Mouse (Mus musculus): Measurements from ENCODE around the gene Dnaja3. TPM values are rescaled to one million over a fixed set of nuclear protein-coding genes. Genes with fewer than 3 reads are reported as not detected.

Dnaja3 gene
- 30.2 and 30.7 TPM in 2 replicates for polyA plus RNA-seq (2012; rRNA removed)

DNA sequence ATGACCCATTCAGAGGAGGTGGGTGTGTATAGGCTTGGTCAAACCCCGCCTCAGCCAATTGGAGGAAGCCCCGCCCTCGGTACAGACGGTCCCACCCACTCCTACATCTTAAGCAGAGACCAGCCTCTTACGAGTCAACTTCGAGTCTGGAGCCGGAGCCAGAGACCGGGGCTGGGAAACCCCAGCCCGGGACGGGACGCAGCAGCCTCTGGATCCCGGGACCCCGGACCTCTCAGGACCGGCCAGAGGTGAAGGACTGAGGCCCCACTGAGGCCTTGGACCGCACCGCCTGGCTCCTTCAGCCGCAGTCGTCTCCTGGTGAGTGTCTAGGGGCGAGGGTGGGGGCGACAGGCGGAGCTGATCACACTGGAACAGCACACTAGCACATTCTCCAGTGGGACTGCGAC lies at the start of gene Dnaja3, which contains the start of gene Vasn:
TSS of gene Dnaja3 (plus strand) at position 159 of the 407 bp plus-strand sequence.
TSS of gene Vasn (plus strand) at position 111 of the 407 bp plus-strand sequence.

DNA sequence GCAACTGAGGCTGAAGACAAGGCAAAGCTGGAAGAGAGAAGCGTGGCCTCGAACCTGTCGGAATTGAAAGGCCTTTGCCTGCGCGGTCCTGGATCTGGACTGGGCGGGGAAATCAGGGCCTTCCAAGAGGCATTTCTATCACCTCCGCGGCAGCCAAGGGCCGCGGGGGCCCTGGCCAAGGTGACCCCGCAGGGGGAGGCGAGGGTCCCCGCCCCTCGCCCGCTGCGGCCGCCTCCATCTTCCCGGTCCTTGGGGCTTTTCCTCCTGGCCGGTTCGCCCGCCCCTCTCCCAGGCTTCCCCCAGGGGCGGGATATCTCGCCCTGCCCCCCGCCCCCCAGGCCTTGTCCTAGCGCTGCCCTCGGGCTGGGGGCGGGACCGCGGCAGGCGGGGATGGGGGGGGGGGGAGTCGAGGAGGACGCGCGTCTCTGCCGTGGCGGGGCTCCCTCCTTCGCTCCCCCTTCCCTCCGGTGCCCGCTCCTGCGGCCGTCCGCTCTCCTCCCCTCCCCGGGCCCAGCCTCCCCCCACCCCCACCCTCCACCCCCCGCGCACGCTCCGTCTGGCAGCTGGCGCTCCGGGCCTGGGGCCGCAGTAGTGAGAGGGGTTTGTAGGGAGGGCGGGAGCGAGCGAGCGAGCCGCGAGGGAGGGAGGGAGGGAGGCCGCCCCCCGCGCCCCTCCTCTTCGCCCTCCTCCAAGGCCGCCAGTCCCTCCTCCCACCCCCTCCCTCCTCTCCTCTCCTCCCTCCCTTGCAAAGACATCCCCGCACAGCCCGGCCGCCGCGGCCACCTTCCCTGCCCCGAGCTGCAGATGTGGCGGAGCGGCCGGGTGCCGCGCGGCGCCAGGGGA lies 45.6 kb upstream of the Dnaja3 start, which contains the start of gene Glis2:
TSS of gene Glis2 (plus strand) at position 743 of the 843 bp plus-strand sequence.

DNA sequence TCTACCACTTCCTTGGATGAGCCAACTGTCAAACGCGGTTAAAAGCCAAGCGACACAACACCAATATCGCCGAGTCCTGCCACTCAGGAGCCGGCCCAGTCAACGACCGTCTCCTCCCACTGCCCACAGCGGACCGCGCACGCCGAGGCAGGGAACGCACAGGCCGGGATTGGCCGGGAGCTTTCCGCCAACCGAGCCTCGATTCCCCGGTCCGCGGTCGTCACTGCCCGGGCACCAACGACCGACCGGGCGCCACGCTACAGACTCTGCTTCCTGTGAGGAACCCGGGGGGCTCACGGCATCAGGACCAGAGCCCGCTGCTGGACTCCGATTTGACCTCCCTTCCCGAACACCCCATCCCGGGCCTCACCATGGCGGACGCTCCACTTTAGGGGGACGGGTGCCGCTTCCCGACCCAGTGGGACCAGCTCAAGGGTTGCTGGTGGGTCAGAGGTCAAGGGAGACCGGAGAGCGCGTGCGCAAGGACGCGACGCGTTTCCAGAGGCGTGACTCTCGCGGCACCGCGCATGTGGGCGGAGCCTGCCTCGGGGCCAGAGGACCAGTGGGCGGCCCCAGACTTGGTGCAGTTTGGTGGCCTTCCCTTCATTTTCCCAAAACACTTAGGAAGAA lies 15.2 kb upstream of the Dnaja3 start, which contains the start of gene Pam16:
TSS of gene Pam16 (minus strand) at position 508 of the 630 bp plus-strand sequence.

DNA sequence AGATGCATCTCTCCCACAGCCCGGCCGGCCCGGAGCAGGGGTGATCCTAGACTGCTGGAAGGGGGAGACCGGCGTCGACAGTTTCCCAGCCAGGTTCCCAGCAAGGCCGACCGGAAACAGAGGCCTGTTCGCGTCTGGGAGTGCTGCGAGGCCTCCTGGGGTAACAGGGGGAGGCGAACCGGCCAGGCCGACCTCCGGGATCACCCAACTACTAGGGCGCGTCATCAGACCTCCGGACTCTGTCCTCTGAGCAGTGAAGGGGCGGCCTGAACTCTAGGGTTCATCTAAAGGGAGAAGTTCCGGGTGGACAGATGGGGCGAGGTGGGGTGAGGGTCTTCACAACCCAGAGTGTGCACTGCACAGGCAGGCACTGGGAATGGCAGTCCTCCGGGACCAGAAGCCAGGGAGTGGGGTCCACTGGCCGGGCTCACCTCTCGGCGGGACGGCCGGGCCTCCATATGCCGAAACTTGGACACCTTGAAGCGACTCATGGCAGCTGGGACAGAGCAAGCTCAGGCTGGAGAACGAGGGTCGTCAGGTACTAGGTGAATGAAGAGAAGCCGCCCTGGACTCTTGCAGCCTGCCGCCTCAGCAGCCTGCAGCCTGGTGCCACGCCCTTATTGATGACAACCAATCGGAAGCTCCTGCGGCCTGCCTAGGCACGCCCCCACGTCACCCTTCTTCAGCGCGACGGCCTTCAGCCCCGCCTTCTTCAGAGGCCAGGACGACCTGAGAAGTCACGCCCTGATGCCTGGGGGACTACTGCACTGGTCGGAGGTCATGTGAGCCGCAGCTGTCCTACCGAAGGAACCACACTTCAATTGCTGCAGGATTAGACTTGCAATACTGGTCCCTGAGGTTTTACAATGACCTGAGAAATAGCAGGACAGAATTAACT lies 39.6 kb downstream of the Dnaja3 start, which contains the start of gene Coro7:
TSS of gene Coro7 (minus strand) at position 657 of the 898 bp plus-strand sequence.

DNA sequence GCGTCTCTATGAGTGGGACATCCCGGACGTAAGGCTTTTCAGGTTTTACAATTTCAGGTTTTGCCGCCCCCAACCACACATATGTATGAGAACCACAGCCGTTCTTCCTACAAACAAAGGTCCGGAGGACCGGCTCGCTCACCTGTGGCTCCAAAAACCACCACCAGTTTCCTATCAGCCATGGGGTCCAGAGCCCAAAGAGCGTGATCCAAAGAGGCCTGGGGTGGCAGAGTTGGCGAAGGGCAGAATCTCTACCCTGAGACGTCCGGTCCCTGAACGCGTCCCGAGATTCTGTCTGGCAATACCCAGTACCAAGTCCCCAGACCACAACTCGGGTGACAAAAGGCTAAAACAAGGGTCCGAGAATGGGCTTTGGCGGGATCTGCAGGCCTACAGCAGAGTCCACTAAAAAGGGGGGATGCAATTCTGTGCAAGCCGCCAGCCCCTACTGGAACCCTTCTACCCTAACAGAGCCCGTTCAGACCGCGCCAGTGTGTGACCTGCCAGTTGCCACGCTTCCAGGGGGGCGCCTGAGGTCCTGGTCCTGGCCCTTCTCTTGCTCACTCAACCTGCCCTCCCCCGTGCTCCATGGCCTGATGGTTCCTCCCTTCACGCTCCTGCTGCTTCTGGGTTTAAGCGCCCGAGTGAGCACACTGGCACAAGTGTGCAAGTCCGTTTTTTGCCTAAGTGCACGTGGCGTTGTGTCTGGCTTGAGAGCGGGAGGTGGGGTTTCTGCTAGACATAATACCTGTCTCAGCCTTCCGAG lies 79.1 kb downstream of the Dnaja3 start, which contains the start of gene Nmral1:
TSS of gene Nmral1 (minus strand) at position 604 of the 766 bp plus-strand sequence.

DNA sequence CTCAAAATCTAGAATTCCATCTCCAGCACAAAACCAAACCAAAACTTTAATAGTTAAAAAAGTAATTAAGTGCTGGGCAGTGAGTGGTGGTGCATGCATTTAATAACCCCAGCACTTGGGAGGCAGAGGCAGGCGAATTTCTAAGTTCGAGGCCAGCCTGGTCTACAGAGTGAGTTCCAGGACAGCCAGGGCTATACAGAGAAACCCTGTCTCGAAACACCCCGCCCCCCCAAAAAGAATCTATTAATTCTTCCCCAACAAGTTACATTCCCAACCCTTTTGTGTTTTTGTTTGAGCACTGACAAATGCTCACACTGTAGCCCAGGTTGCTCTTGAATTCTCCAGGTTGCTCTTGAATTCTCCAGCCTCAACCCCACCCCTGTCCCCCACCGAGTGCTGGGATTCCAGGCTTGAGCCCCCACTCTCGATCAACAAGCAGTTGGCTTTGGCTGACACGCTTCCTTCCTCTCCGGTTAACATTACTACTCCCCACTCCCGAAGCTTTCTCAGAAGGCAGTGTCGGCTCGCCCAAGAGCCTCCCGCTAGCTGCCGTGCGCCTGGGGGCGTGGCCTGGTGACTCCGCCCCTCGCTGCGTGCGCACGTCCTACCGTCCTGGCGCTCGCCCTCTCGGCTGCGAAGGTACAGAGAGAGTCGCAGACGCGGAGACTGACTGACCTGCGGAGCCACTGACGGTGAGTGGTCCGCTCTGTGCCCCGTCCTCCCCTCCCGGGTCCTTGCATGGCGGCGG lies 86.2 kb downstream of the Dnaja3 start, which contains the start of gene Hmox2:
TSS of gene Hmox2 (plus strand) at position 582 of the 748 bp plus-strand sequence.

Other genes starting within 250 kb of the Dnaja3 start
- 8.0 and 8.5 TPM in 2 replicates for gene Adcy9, start 219.5 kb upstream of the Dnaja3 start, polyA plus RNA-seq (2012; rRNA removed)
- gene Srl, start 98.2 kb upstream of the Dnaja3 start, polyA plus RNA-seq (2012; rRNA removed) = 28.7 and 32.2 TPM in 2 replicates
- gene Tfap4, start 80.1 kb upstream of the Dnaja3 start, polyA plus RNA-seq (2012; rRNA removed) = 10.4 and 14.4 TPM in 2 replicates
- gene Glis2, start 45.3 kb upstream of the Dnaja3 start, polyA plus RNA-seq (2012; rRNA removed) = 26.6 and 28.7 TPM in 2 replicates
- gene Pam16, start 15.0 kb upstream of the Dnaja3 start, polyA plus RNA-seq (2012; rRNA removed) = 142 and 153 TPM in 2 replicates
- gene Vasn, start within 50 bp of the Dnaja3 start, polyA plus RNA-seq (2012; rRNA removed) = 4.6 and 7.2 TPM in 2 replicates
- 74.9 and 85.8 TPM in 2 replicates for gene Coro7, start 39.8 kb downstream of the Dnaja3 start, polyA plus RNA-seq (2012; rRNA removed)
- gene Nmral1, start 79.4 kb downstream of the Dnaja3 start, polyA plus RNA-seq (2012; rRNA removed) = 63.9 and 70.2 TPM in 2 replicates
- gene Hmox2, start 86.4 kb downstream of the Dnaja3 start, polyA plus RNA-seq (2012; rRNA removed) = 69.5 and 71.9 TPM in 2 replicates
- 99.1 and 101 TPM in 2 replicates for gene Cdip1, start 150.3 kb downstream of the Dnaja3 start, polyA plus RNA-seq (2012; rRNA removed)
- not detected in 2 replicates for gene 4930562C15Rik, start 195.4 kb downstream of the Dnaja3 start, polyA plus RNA-seq (2012; rRNA removed)
- 26.7 and 30.4 TPM in 2 replicates for gene Ubald1, start 240.3 kb downstream of the Dnaja3 start, polyA plus RNA-seq (2012; rRNA removed)
- 146 and 156 TPM in 2 replicates for gene Mgrn1, start 246.3 kb downstream of the Dnaja3 start, polyA plus RNA-seq (2012; rRNA removed)